Mouse (Mus musculus): ENCODE measurements around the gene Tpsg1.

GRCm38 (mm10) chr17:25404190-25404589 lies 35.1 kb downstream of the Tpsg1 start:
- no peak for TF ChIP-seq CTCF (IDR thresholded peaks at IDR 0.05; ENCODE audit: control insufficient read depth, insufficient read depth, insufficient replicate concordance, low read depth, low read length)
- no peak for TF ChIP-seq POLR2A (IDR thresholded peaks at IDR 0.05; ENCODE audit: control insufficient read depth, low read depth, low read length)
